Mouse (Mus musculus) limb, embryonic 14.5 days (tissue): Measurements from ENCODE around the gene Smc6. TPM values are rescaled to one million over a fixed set of nuclear protein-coding genes. Genes with fewer than 3 reads are reported as not detected.

Source experiments
- ATAC-seq: fragments of 200-750 bp; cut with Nextera tagmentation; 2 replicates; pipeline ENCODE4 v1.8.0; 2017; ENCODE audit warnings: low read depth, moderate number of reproducible peaks, moderate TSS enrichment; ENCODE audit not compliant: low FRiP score
- DNase-seq: peaks from one replicate; pipeline ENCODE4 v3.0.0-alpha.2; 2015; ENCODE audit warnings: low spot score
- H3K27ac ChIP-seq: fragments of 300-500 bp; sonication (generic); replicated peaks from 2 replicates; pipeline ENCODE4 v1.5.1; 2014; ENCODE audit warnings: low read depth, mild to moderate bottlenecking, low read length, moderate library complexity, mixed read lengths
- H3K27me3 ChIP-seq: fragments of 300-500 bp; sonication (generic); 2 replicates; pipeline ENCODE4 v1.6.1; 2014; ENCODE audit warnings: low read length, mixed read lengths; ENCODE audit not compliant: control insufficient read depth, insufficient read depth
- H3K36me3 ChIP-seq: fragments of 300-500 bp; sonication (generic); 2 replicates; pipeline ENCODE4 v1.6.1; 2014; ENCODE audit warnings: mild to moderate bottlenecking, low read length, moderate library complexity, mixed read lengths; ENCODE audit not compliant: control insufficient read depth, insufficient read depth
- H3K4me1 ChIP-seq: fragments of 300-500 bp; sonication (generic); 2 replicates; pipeline ENCODE4 v1.6.1; 2014; ENCODE audit warnings: antibody characterized with exemption, low read length, mixed read lengths; ENCODE audit not compliant: control insufficient read depth, insufficient read depth
- H3K4me2 ChIP-seq: fragments of 300-500 bp; sonication (generic); replicated peaks from 2 replicates; pipeline ENCODE4 v1.6.1; 2014; ENCODE audit warnings: low read depth, mild to moderate bottlenecking, low read length, moderate library complexity; ENCODE audit not compliant: severe bottlenecking
- H3K4me3 ChIP-seq: fragments of 300-500 bp; sonication (generic); replicated peaks from 2 replicates; pipeline ENCODE4 v1.5.1; 2014; ENCODE audit warnings: low read length
- H3K9ac ChIP-seq: fragments of 300-500 bp; sonication (generic); 2 replicates; pipeline ENCODE4 v1.6.1; 2014; ENCODE audit warnings: mild to moderate bottlenecking, low read depth, low read length, moderate library complexity; ENCODE audit not compliant: severe bottlenecking
- H3K9me3 ChIP-seq: fragments of 300-500 bp; sonication (generic); 2 replicates; pipeline ENCODE4 v1.6.1; 2016; ENCODE audit warnings: low read length; ENCODE audit not compliant: control insufficient read depth
- POLR2A ChIP-seq: fragments of 200-500 bp; IDR thresholded peaks from 2 replicates; pipeline ENCODE4 v1.8.0; 2012; ENCODE audit warnings: inconsistent platforms, mild to moderate bottlenecking, moderate library complexity, borderline replicate concordance; ENCODE audit not compliant: insufficient read depth, insufficient read length; ENCODE audit errors: extremely low read depth
- WGBS: fragments of 180-500 bp; shearing (Covaris S2); extraction: QIAGEN DNeasy Blood & Tissue Kit; methylation state at CpG from one replicate; pipeline ENCODE4 v1.1.7; 2014; 5-methylcytosine and 5-hydroxymethylcytosine counted together
- polyA plus RNA-seq, 2 experiments: library from polyadenylated mRNA; depleted of rRNA in 1 of 2; stranded (reverse) in 1 of 2; unstranded in 1 of 2; fragments of >200 nt; fragmentation: Nextera tagmentation in 1 of 2; extraction: Ambion mirVana in 1 of 2; gene quantifications; 2 replicates each; pipeline versions ENCODE4 v1.2.1 to v1.2.3; 2012 to 2014

The Smc6 gene
- polyA plus RNA-seq, 2 experiments: 71.8 to 126 TPM

DNA sequence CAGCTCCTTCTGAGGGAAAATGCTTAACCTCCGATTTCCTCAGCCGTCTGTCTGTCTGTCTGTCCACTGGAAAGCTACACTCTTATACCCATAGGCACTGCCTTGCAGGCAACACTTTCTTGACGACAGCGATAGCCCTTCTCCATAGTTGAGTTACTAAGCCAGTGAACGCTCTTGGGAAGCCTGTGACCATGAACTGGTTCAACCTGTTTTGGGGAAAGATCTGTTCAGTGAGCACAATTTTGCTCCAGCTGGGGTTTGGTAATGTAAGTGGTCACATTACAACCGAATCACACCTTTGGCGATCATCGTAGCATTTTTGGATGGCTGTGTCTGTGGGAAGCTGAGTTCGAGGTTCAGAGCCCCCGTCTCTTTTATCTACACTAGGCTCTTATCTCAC lies 42.6 kb upstream of the Smc6 start:
- TF ChIP-seq POLR2A: no peak
- Histone ChIP-seq H3K9me3 (no peaks in the 10 kb centered on the region), H3K36me3 (no peaks in the 10 kb centered on the region), H3K27ac (no peak overlapping the region), H3K4me1 (no peaks in the 10 kb centered on the region), H3K9ac (no peak overlapping the region), H3K4me2 (no peak overlapping the region), H3K27me3 (no peaks in the 10 kb centered on the region), H3K4me3 (no peak overlapping the region)
- 89% methylated on average over 10 of the region's 10 CpGs for WGBS
- DNase-seq: no peak
- ATAC-seq: no peak

DNA sequence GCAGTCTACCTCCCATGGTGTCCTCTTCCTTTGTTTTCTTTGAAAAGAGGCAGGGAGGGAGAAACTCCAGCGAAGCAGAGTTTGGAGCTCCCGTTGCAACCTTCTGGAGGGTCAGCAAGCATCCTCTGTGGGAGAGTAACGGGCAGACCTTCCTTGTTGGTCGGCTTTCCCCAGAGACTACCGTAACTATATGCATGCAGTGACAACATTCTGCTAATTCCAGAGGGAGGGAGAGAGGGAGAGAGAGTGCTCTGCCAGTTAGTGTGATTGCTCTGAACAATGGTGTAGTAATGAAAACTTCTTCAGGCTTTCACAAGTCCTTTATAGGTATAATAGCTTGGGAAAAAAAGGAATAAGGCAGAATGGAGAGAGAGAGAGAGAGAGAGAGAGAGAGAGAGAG lies 41.0 kb upstream of the Smc6 start:
- Histone ChIP-seq H3K4me3 (no peak overlapping the region), H3K27ac (no peak overlapping the region), H3K4me1 (no peaks in the 10 kb centered on the region), H3K9me3 (no peaks in the 10 kb centered on the region), H3K4me2 (no peak overlapping the region), H3K36me3 (no peaks in the 10 kb centered on the region), H3K27me3 (no peaks in the 10 kb centered on the region), H3K9ac (no peak overlapping the region)
- WGBS: 14% methylated on average over 5 of the region's 5 CpGs
- DNase-seq (no peak), ATAC-seq (no peak)
- TF ChIP-seq POLR2A: no peak

DNA sequence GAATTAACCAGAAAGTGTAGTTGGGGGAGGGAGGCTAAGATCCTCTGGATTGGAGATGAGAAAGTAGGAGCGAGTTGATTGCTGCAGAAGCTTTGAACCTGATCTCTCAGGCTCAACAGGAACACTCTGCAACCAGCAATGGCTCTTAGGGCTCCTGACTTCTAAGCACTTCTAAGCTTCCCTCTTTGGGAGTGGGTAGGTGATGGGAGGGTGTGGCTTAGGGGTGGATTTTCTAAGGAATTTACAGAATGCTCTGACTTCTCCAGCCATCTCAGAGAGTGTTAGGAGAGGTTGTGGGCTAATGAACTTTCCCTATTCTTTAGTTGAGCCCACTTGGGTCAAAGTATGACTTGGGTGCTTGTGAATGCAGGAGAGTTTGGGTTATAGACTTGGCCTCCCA lies 39.6 kb upstream of the Smc6 start:
- no peaks in the 10 kb centered on the region for H3K36me3 ChIP-seq
- no peak overlapping the region for H3K27ac ChIP-seq
- H3K9me3 ChIP-seq: no peaks in the 10 kb centered on the region
- ATAC-seq (no peak), DNase-seq (no peak)
- H3K27me3 ChIP-seq: no peaks in the 10 kb centered on the region
- no peak overlapping the region for H3K4me3 ChIP-seq
- H3K4me2 ChIP-seq: no peak overlapping the region
- no peaks in the 10 kb centered on the region for H3K4me1 ChIP-seq
- no peak overlapping the region for H3K9ac ChIP-seq
- no peak for TF ChIP-seq POLR2A
- 31% methylated on average over 1 of the region's 1 CpGs for WGBS

DNA sequence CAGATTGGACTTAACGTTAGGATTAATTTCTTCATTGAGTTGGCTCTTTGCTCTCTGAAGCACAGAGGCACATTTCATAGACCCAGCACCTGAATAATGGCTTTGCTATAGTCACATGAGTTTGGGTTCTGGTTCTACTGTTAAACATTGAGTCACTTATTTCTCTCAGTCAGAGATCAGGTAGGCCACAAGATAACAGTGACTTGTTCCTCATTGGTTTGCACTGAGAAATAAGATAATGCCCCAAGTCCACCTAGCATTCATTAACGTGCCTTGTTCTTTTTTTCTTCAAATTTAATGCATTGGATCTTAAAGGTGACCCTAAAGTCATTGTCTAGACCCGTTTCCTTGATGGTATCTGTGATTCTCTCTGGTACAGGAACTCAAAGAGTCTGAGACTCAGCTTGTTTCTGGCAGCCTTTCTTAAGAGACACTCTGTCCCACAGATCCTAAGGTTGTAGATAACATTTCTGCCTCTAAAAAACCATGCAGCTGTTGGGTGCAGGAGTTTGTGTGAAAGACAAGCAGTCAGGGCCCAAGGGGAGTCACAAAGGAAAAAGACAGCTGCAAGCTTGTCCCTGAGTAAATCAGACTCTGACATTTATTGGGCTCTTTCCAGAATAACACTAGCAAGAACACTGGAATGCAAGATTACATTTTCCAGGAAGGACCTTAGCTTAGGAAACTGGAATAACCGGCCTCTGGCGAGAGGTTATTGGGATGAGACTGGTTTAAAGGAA lies 39.0 kb upstream of the Smc6 start:
- DNase-seq (peak; percentile 63), ATAC-seq (peak; percentile 79)
- Histone ChIP-seq H3K9me3 (no peaks in the 10 kb centered on the region), H3K4me3 (no peak overlapping the region), H3K27me3 (no peaks in the 10 kb centered on the region), H3K4me2 (no peak overlapping the region), H3K4me1 (no peaks in the 10 kb centered on the region), H3K36me3 (no peaks in the 10 kb centered on the region), H3K9ac (no peak overlapping the region), H3K27ac (no peak overlapping the region)
- 44% methylated on average over 5 of the region's 5 CpGs for WGBS
- no peak for TF ChIP-seq POLR2A

DNA sequence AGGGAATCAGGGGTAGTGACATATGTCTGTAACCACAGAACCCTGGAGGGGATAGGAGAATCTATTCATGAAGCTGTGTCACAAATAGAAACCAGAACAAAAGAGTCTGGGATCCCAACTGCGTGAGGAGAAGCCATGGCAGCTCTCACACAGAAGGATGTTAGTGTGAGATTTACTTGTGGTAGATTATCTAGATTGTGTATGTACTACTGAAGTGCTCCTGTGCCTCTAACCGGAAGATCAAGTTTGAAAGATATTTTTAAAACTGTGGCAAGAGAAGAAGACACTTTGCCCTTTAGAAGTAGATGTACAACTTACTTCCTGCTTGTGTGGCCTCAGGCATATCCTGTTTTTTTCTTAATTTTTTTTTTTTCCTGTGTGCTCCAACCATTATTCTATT lies 35.4 kb upstream of the Smc6 start:
- no peak overlapping the region for H3K27ac ChIP-seq
- no peak for ATAC-seq
- no peaks in the 10 kb centered on the region for H3K4me1 ChIP-seq
- H3K4me2 ChIP-seq: no peak overlapping the region
- WGBS: 74% methylated on average over 2 of the region's 2 CpGs
- no peak overlapping the region for H3K9ac ChIP-seq
- no peaks in the 10 kb centered on the region for H3K27me3 ChIP-seq
- no peak for DNase-seq
- no peak for TF ChIP-seq POLR2A
- H3K4me3 ChIP-seq: no peak overlapping the region
- H3K9me3 ChIP-seq: no peaks in the 10 kb centered on the region
- no peaks in the 10 kb centered on the region for H3K36me3 ChIP-seq
